Mouse (Mus musculus): Measurements from ENCODE around the gene Ranbp3l.

Gene Ranbp3l

GRCm38 (mm10) chr15:9094366-9094750, 126.6 kb downstream of the Ranbp3l start:
- no peak for DNase-seq

- no peak for DNase-seq
These were observed 129.1 kb downstream of the Ranbp3l start for GRCm38 (mm10) chr15:9096865-9097264.

DNA sequence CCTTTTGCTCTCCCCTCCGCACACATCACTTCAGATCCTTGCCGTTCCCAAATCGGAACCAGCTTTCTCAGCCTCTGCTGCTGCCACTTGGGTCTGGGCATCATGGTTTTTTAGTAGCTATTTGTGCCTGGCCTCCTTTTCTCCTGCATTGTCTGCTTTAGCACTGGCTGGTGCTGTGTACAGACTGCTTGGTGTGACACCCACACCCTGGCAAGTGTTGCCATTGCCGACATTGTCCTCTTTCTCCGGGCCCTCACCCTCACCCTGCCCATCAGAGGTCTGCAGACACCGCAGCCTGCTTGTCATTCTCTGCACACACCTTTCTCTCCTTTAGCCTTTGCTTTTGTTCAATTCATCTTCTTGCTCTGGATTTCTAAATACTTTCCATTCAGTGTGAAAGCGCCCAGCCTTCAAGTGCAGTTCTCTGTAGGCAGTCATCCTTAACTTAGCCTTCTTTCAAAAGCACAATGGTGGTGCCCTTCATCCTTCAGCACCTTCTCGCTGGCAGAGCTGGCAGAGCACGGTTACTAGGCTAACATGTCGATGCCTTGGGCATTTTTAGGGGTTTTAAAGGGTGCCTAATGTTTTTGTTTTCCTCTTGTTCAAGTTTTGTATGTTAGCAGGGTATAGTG, 132.8 kb downstream of the Ranbp3l start:
- DNase-seq: no peak

DNA sequence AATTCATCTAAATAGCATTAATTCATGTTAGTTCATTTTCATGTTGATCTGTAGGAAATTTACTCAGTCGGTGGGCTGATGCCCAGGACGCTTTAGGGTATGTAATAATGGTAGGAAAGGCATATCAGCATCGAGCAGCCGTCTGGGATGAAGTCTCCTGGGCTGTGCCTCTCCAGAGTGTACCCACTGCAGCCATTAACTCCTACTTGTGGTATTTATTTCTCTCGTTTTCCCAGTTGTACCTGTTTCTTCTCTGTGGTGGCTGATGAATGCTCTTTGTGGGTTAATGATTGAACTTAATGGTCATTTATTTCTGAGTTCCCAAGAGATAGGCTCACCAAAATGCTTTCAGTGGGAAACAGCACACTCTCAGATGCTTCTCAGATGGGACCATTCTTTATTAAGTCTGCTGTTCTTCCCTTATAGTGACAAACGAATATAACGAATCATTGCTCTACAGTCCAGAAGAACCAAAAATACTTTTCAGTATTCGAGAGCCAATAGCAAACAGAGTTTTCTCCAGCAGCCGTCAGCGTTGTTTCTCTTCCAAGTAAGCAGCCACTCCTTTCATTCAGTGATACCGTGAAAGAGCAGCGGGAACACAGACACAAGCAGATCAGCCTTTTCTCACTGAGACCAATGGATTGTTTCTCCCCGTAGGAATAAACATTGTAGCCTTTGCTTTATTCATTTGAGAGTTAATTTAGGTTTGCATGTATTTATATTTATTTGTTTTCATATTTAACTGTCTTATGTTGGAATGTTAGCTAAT, 138.7 kb downstream of the Ranbp3l start:
- DNase-seq: no peak

GRCm38 (mm10) chr15:9110526-9111347, 143.0 kb downstream of the Ranbp3l start:
- DNase-seq: no peak

DNA sequence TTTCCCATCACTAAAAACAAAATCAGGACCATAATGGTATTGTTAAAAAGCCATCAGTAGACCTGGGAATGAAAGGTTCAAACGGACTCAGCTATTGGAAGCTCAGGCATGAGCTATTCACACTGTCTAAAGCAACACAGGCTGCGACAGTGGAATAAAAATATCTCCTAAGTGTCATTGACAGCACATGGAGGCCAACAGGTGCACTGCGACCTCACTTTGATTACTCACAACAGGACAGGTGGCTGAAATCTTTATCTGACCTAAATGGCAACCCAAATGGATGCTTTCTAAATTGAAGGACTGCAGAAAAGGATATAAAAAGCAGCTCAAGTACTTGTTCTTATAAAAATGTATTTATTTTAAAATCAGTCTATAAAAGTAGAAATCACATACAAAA, 143.9 kb downstream of the Ranbp3l start:
- no peak for DNase-seq

GRCm38 (mm10) chr15:9113556-9113955, 145.8 kb downstream of the Ranbp3l start:
- no peak for DNase-seq

DNA sequence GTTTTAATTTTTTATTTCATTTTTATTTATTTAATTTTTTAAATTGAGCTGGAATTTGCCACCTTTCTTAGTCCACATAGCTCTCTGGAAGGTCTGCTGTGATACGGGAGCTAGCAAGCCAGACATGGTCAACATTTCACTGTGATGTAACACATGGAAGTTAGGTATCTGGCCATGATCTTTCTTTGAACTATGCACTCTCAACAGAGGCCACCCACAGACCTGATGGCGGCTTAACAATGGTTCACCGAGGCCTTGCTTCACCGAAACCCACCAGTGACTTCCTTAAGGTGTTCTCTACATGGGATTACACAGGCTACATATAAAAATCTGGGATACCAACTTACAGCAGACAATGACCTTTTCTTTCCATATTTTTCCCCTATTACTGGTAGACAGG, 146.4 kb downstream of the Ranbp3l start:
- no peak for DNase-seq

- DNase-seq: peak in 1 of 2 experiments; percentile 47
These were observed 146.8 kb downstream of the Ranbp3l start for GRCm38 (mm10) chr15:9114599-9114998.

Measured in kidney, postnatal 36 days (tissue).